Mouse (Mus musculus) hindbrain, embryonic 13.5 days (tissue): ENCODE data around the gene Masp1. TPM values are rescaled to one million over a fixed set of nuclear protein-coding genes. Genes with fewer than 3 reads are reported as not detected.

ENCODE experiments used
- ATAC-seq: fragments of 200-750 bp; cut with Nextera tagmentation; 2 replicates; pipeline ENCODE4 v1.8.0; 2017; ENCODE audit warnings: moderate TSS enrichment; ENCODE audit not compliant: low FRiP score
- H3K27ac ChIP-seq: fragments of 300-500 bp; sonication (generic); 2 replicates; pipeline ENCODE4 v1.5.1; 2015; ENCODE audit warnings: inconsistent platforms, mild to moderate bottlenecking, moderate library complexity
- H3K27me3 ChIP-seq: fragments of 300-500 bp; sonication (generic); 2 replicates; pipeline ENCODE4 v1.6.1; 2015; ENCODE audit warnings: mild to moderate bottlenecking, inconsistent platforms
- H3K36me3 ChIP-seq: fragments of 300-500 bp; sonication (generic); 2 replicates; pipeline ENCODE4 v1.6.1; 2015; ENCODE audit warnings: mild to moderate bottlenecking, inconsistent platforms
- H3K4me1 ChIP-seq: fragments of 300-500 bp; sonication (generic); replicated peaks from 2 replicates; pipeline ENCODE4 v1.6.1; 2015; ENCODE audit warnings: inconsistent platforms
- H3K4me2 ChIP-seq: fragments of 300-500 bp; sonication (generic); 2 replicates; pipeline ENCODE4 v1.6.1; 2015; ENCODE audit warnings: inconsistent platforms, mild to moderate bottlenecking, moderate library complexity
- H3K4me3 ChIP-seq: fragments of 300-500 bp; sonication (generic); 2 replicates; pipeline ENCODE4 v1.5.1; 2015; ENCODE audit warnings: mild to moderate bottlenecking, inconsistent platforms
- H3K9ac ChIP-seq: fragments of 300-500 bp; sonication (generic); 2 replicates; pipeline ENCODE4 v1.6.1; 2015; ENCODE audit warnings: mild to moderate bottlenecking, inconsistent platforms
- H3K9me3 ChIP-seq: fragments of 300-500 bp; sonication (generic); 2 replicates; pipeline ENCODE4 v1.6.1; 2016; ENCODE audit warnings: inconsistent platforms
- WGBS: fragments of 180-500 bp; shearing (Covaris S2); methylation state at CpG from one replicate; pipeline ENCODE4 v1.1.7; 2015; 5-methylcytosine and 5-hydroxymethylcytosine counted together
- polyA plus RNA-seq: library from polyadenylated mRNA; unstranded; fragments of >200 nt; fragmentation: Nextera tagmentation; extraction: Ambion mirVana; gene quantifications from 2 replicates; pipeline ENCODE4 v1.2.1, GENCODE M21; 2015

Gene Masp1
- polyA plus RNA-seq, 1 experiment from 2014 or later = 36.9 TPM

DNA sequence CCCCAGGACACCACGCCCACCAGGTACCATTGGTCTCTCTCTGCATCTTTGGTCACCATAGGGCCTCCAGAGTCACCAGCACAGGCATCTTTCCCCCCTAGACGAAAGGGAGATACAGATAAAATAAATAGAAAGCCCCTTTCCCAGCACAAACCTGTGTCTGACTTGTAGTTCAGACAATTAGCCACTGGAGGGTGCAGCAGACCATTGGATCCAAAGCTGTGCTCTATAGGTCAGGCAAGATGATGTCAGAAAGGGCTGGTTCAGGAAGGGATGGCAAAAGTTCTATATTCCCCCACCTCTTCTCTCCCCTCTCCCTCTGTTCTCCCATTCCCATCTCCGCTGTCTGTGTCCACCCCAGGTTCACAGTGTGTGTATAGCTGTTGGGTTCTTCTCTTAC, 68.1 kb downstream of the Masp1 start:
- no peak overlapping the region for H3K9ac ChIP-seq
- H3K4me3 ChIP-seq = no peak overlapping the region
- no peaks in the 10 kb centered on the region for H3K36me3 ChIP-seq
- no peaks in the 10 kb centered on the region for H3K27me3 ChIP-seq
- ATAC-seq = peak; percentile 71
- H3K4me2 ChIP-seq = no peak overlapping the region
- no peaks in the 10 kb centered on the region for H3K4me1 ChIP-seq
- no peaks in the 10 kb centered on the region for H3K9me3 ChIP-seq
- 33% methylated on average over 3 of the region's 3 CpGs for WGBS
- no peak overlapping the region for H3K27ac ChIP-seq

- WGBS = 91% methylated on average over 4 of the region's 4 CpGs
- no peak for ATAC-seq
- Histone ChIP-seq H3K9ac (no peak overlapping the region), H3K9me3 (no peaks in the 10 kb centered on the region), H3K27ac (no peak overlapping the region), H3K4me2 (no peak overlapping the region), H3K4me1 (no peaks in the 10 kb centered on the region), H3K4me3 (no peak overlapping the region), H3K36me3 (no peaks in the 10 kb centered on the region), H3K27me3 (no peaks in the 10 kb centered on the region)
Measured at GRCm38 (mm10) chr16:23450816-23451215, 69.8 kb downstream of the Masp1 start.

DNA sequence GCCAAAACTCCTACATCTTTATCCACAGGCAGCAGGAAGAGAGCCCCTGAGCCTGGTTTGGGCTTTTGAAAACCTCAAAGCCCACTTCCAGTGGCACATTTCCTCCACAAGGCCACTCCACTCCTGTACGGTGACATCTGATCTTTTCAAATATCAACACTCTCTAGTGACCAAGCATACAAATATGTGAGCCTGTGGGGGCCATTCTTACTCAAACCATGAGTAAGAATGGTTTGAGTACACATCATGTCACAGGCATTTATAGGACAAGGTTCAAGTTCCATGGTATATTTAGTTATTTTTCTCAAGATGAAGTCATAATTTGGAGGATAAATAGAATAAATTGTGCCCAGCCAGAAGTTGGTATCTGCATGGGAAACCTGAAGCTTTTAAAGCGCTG, 70.7 kb downstream of the Masp1 start:
- H3K27me3 ChIP-seq = no peaks in the 10 kb centered on the region
- no peaks in the 10 kb centered on the region for H3K9me3 ChIP-seq
- ATAC-seq = no peak
- 95% methylated on average over 2 of the region's 2 CpGs for WGBS
- no peak overlapping the region for H3K4me2 ChIP-seq
- no peak overlapping the region for H3K4me3 ChIP-seq
- no peak overlapping the region for H3K9ac ChIP-seq
- H3K4me1 ChIP-seq = no peaks in the 10 kb centered on the region
- H3K27ac ChIP-seq = no peak overlapping the region
- no peaks in the 10 kb centered on the region for H3K36me3 ChIP-seq

DNA sequence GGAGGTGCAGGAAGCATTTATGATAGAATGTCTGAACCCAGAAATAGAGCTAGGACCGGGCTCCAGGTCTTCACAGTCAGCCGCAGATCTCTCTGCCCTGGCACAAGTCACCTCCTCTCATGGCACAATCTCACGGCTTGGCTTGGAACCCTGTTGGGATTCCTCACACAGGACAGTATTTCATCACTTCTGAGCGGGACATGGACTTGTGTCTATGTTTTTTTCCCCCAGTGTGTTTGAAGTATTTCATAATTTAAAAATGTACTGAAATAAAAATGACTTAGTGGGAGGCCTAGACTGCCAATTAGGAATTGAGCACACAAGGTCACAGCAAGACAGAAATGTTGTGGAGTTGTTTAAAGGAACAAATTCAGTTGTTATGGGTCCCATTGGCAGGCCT, 76.4 kb downstream of the Masp1 start:
- Histone ChIP-seq H3K4me1 (no peaks in the 10 kb centered on the region), H3K9me3 (no peaks in the 10 kb centered on the region), H3K27ac (no peak overlapping the region), H3K4me2 (no peak overlapping the region), H3K27me3 (no peaks in the 10 kb centered on the region), H3K36me3 (no peaks in the 10 kb centered on the region), H3K9ac (no peak overlapping the region), H3K4me3 (no peak overlapping the region)
- ATAC-seq = no peak
- WGBS = 96% methylated on average over 4 of the region's 4 CpGs

- H3K4me2 ChIP-seq = no peak overlapping the region
- H3K9ac ChIP-seq = no peak overlapping the region
- no peaks in the 10 kb centered on the region for H3K27me3 ChIP-seq
- no peak overlapping the region for H3K4me3 ChIP-seq
- no peaks in the 10 kb centered on the region for H3K9me3 ChIP-seq
- H3K27ac ChIP-seq = no peak overlapping the region
- H3K36me3 ChIP-seq = no peaks in the 10 kb centered on the region
- H3K4me1 ChIP-seq = no peaks in the 10 kb centered on the region
- 71% methylated on average over 12 of the region's 12 CpGs for WGBS
- no peak for ATAC-seq
Measured at GRCm38 (mm10) chr16:23437404-23438166, 83.0 kb downstream of the Masp1 start.

GRCm38 (mm10) chr16:23429991-23430390, 90.6 kb downstream of the Masp1 start:
- no peaks in the 10 kb centered on the region for H3K4me1 ChIP-seq
- no peak overlapping the region for H3K9ac ChIP-seq
- no peak overlapping the region for H3K4me3 ChIP-seq
- no peak overlapping the region for H3K4me2 ChIP-seq
- H3K9me3 ChIP-seq = no peaks in the 10 kb centered on the region
- ATAC-seq = no peak
- H3K36me3 ChIP-seq = no peaks in the 10 kb centered on the region
- no peak overlapping the region for H3K27ac ChIP-seq
- 89% methylated on average over 8 of the region's 8 CpGs for WGBS
- H3K27me3 ChIP-seq = no peaks in the 10 kb centered on the region

- H3K4me2 ChIP-seq = no peak within 1 kb of the TSS
- H3K36me3 ChIP-seq = no peaks in the 10 kb centered on the region
- ATAC-seq = no peak
- no peak within 1 kb of the TSS for H3K9ac ChIP-seq
- H3K4me3 ChIP-seq = no peak within 1 kb of the TSS
- H3K27me3 ChIP-seq = no peaks in the 10 kb centered on the region
- WGBS = 82% methylated on average over 7 of the region's 7 CpGs
- H3K4me1 ChIP-seq = no peaks in the 10 kb centered on the region
- no peaks in the 10 kb centered on the region for H3K9me3 ChIP-seq
- H3K27ac ChIP-seq = no peak within 1 kb of the TSS
Measured at GRCm38 (mm10) chr16:23428647-23429319, 91.8 kb downstream of the Masp1 start, which contains the start of gene Rtp1. TSS of gene Rtp1 (plus strand) at chr16:23429133.

DNA sequence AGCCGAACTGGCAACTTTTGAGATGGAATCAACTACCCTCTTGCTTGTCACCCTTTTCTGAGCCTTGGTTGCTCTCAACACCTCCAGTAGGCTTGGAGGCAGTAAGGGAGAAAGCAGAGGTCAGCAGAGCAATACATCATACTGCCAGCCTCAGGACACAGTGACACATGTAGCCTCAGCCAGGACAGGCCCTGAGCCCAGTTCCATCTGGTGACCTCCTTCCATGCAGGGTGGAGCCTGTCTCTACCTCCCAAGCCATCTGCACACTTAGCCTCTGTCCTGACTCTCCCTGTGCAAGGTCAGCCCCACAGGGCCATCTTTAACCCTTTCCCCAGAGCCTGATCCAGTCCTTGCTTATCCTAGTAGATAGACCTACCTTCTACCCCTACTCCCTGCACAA, 92.9 kb downstream of the Masp1 start:
- Histone ChIP-seq H3K4me2 (no peak overlapping the region), H3K4me1 (no peaks in the 10 kb centered on the region), H3K4me3 (no peak overlapping the region), H3K36me3 (no peaks in the 10 kb centered on the region), H3K9me3 (no peaks in the 10 kb centered on the region), H3K27me3 (no peaks in the 10 kb centered on the region), H3K27ac (no peak overlapping the region), H3K9ac (no peak overlapping the region)
- ATAC-seq = no peak
- 88% methylated on average over 1 of the region's 1 CpGs for WGBS

DNA sequence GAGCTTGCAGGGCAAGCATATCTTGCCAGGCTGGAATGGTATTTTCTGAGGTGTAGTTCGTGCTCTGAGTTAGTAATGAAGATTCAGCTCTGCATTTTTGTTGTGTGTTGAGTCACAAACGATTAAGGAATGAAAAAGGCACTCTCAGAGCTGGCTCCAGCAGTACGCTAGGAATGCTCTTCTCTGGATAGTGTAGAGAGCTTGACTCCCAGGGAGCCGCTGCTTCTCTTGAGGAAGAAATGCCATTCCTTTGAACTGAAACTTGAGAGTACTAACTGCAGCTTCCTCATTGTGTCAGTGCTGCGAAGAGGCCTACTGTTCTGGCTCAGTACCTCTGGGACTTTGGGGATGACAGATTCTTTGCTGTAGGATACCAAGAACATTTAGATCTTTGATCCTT, 96.8 kb downstream of the Masp1 start:
- Histone ChIP-seq H3K4me3 (no peak overlapping the region), H3K36me3 (no peaks in the 10 kb centered on the region), H3K9ac (no peak overlapping the region), H3K27ac (no peak overlapping the region), H3K4me1 (no peaks in the 10 kb centered on the region), H3K4me2 (no peak overlapping the region), H3K9me3 (no peaks in the 10 kb centered on the region), H3K27me3 (no peaks in the 10 kb centered on the region)
- ATAC-seq = no peak
- WGBS = 73% methylated on average over 5 of the region's 5 CpGs

- H3K4me2 ChIP-seq = no peak overlapping the region
- no peak overlapping the region for H3K27ac ChIP-seq
- 95% methylated on average over 8 of the region's 8 CpGs for WGBS
- no peak overlapping the region for H3K4me3 ChIP-seq
- no peaks in the 10 kb centered on the region for H3K9me3 ChIP-seq
- H3K27me3 ChIP-seq = no peaks in the 10 kb centered on the region
- H3K9ac ChIP-seq = no peak overlapping the region
- H3K4me1 ChIP-seq = peaks cover 19% of the 10 kb centered on the region
- H3K36me3 ChIP-seq = no peaks in the 10 kb centered on the region
- no peak for ATAC-seq
Measured at GRCm38 (mm10) chr16:23419565-23420085, 101.0 kb downstream of the Masp1 start.

DNA sequence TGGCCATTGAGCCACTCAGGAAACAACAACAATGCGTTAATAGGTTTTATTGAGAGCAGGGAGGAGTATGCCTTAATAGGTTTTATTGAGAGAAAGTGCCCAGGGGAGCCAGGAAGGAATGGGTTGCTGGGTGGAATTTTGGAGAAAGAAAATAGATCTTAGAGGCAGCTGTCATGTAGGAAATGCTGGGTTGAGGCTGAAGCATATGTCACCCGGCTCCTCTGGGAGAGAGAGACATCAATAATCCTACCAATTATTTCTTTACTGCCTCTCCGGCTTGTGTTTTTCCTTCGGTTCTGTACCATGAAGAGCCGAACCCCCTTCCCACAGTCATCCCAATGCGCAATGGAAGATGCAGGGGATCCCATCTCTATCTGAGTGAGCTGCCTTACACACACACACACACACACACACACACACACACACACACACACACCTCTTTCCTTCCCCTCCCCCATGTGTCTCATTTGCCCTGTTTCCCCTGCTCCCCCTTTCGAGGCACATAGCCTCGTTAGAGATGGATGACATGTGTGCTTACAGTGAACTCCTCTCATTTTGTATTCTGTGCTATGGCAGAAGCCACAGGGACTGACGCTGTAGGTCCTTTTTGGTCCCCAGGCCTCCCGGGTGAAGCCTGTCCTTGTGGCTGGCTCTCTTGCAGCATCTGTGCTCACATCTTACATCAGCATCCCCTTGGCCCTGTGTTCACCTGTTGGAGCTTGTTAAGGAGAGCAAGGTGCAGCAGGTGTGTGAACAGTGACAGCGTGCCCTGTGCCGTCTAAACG, 103.0 kb downstream of the Masp1 start:
- 44% methylated on average over 13 of the region's 13 CpGs for WGBS
- Histone ChIP-seq H3K9me3 (no peaks in the 10 kb centered on the region), H3K9ac (no peak overlapping the region), H3K4me2 (peak overlapping the region; percentile 17), H3K27me3 (no peaks in the 10 kb centered on the region), H3K4me1 (peaks cover 19% of the 10 kb centered on the region), H3K27ac (peak overlapping the region; percentile 35), H3K4me3 (no peak overlapping the region), H3K36me3 (no peaks in the 10 kb centered on the region)
- peak; percentile 49 for ATAC-seq

DNA sequence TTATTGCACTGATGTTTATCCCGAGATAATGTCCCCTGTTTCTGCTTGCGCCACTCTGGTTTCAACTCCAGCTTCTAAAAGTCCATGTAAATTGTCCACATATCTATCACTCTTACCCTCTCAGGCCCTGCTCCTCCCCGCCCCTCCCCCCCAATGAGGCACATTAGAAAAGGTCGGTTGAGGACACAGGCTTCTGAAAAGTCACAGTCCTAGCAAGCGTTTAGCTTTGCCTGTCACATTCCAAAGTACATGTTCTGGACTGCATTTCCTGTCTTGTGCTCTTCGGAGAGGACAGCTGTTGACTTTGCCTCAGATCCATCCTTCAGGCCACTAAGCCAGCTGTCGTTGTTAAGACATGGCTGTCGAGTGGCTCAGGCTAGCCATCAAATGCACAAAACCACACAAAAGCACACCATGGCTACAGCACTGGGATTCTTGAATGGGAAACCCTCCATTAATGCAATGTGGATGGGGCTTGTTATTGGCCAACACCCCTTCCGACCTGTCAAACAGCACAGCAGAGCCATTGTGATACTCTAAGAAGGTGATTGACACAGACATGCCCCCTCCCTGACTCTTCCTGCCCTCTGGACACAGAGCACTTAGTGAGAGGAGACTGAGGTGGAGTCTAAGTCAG, 103.8 kb downstream of the Masp1 start:
- Histone ChIP-seq H3K9me3 (no peaks in the 10 kb centered on the region), H3K27me3 (no peaks in the 10 kb centered on the region), H3K4me1 (peaks cover 19% of the 10 kb centered on the region), H3K9ac (no peak overlapping the region), H3K36me3 (no peaks in the 10 kb centered on the region), H3K4me3 (no peak overlapping the region), H3K4me2 (peak overlapping the region; percentile 37), H3K27ac (0 out of 2 replicates have a peak overlapping the region, but pooled peaks have one; percentile 0)
- 39% methylated on average over 9 of the region's 9 CpGs for WGBS
- ATAC-seq = 0 out of 2 replicates have a peak, but pooled peaks have one; percentile 34
